Mouse (Mus musculus) liver, embryonic 12.5 days (tissue): ENCODE data around the gene Nr1d1. TPM values are rescaled to one million over a fixed set of nuclear protein-coding genes. Genes with fewer than 3 reads are reported as not detected.

ENCODE experiments used
- polyA plus RNA-seq: library from polyadenylated mRNA; unstranded; fragments of >200 nt; fragmentation: Nextera tagmentation; extraction: Ambion mirVana; gene quantifications from 2 replicates; pipeline ENCODE4 v1.2.1, GENCODE M21; 2016

Gene Nr1d1
- polyA plus RNA-seq, 1 experiment from 2014 or later, result 1.4 TPM

Other genes starting within 250 kb of the Nr1d1 start
- 0.07 and 0.12 TPM in 2 replicates for gene Ikzf3, start 229.3 kb downstream of the Nr1d1 start, polyA plus RNA-seq
- 0.46 and 0.55 TPM in 2 replicates for gene Zpbp2, start 224.2 kb downstream of the Nr1d1 start, polyA plus RNA-seq
- 44.2 and 44.3 TPM in 2 replicates for gene Ormdl3, start 188.0 kb downstream of the Nr1d1 start, polyA plus RNA-seq
- gene Lrrc3c, start 177.0 kb downstream of the Nr1d1 start, polyA plus RNA-seq, result not detected in 2 replicates
- 0.87 and 0.96 TPM in 2 replicates for gene Gm12355, start 149.7 kb downstream of the Nr1d1 start, polyA plus RNA-seq
- not detected in 2 replicates for gene Gsdma3, start 149.0 kb downstream of the Nr1d1 start, polyA plus RNA-seq
- not detected in 2 replicates for gene Gsdma2, start 128.6 kb downstream of the Nr1d1 start, polyA plus RNA-seq
- gene Gsdma, start 111.0 kb downstream of the Nr1d1 start, polyA plus RNA-seq, result not detected in 2 replicates
- gene Psmd3, start 92.8 kb downstream of the Nr1d1 start, polyA plus RNA-seq, result 201 and 202 TPM in 2 replicates
- not detected in 2 replicates for gene Csf3, start 74.1 kb downstream of the Nr1d1 start, polyA plus RNA-seq
- 42.0 and 43.7 TPM in 2 replicates for gene Med24, start 45.9 kb downstream of the Nr1d1 start, polyA plus RNA-seq
- gene Thra, start 34.7 kb downstream of the Nr1d1 start, polyA plus RNA-seq, result 13.0 and 13.3 TPM in 2 replicates
- 11.5 and 11.7 TPM in 2 replicates for gene Msl1, start 20.2 kb upstream of the Nr1d1 start, polyA plus RNA-seq
- 26.4 and 29.7 TPM in 2 replicates for gene Casc3, start 29.6 kb upstream of the Nr1d1 start, polyA plus RNA-seq
- gene Rapgefl1, start 61.5 kb upstream of the Nr1d1 start, polyA plus RNA-seq, result 0.21 and 0.24 TPM in 2 replicates
- gene Wipf2, start 88.3 kb upstream of the Nr1d1 start, polyA plus RNA-seq, result 2.0 and 2.2 TPM in 2 replicates
- 86.5 and 89.9 TPM in 2 replicates for gene Cdc6, start 132.5 kb upstream of the Nr1d1 start, polyA plus RNA-seq
- gene Rara, start 152.5 kb upstream of the Nr1d1 start, polyA plus RNA-seq, result 6.8 and 7.1 TPM in 2 replicates
- not detected in 2 replicates for gene Gjd3, start 207.7 kb upstream of the Nr1d1 start, polyA plus RNA-seq
- 249 and 261 TPM in 2 replicates for gene Top2a, start 248.9 kb upstream of the Nr1d1 start, polyA plus RNA-seq